Mouse (Mus musculus) left cerebral cortex, postnatal 10 days (tissue): Measurements from ENCODE around the gene Lrrc23. TPM values are rescaled to one million over a fixed set of nuclear protein-coding genes. Genes with fewer than 3 reads are reported as not detected.

ENCODE experiments used
- DNase-seq, 2 experiments: peaks; one replicate each; pipeline ENCODE4 v3.0.0; 2021 to 2022; ENCODE audit warnings: low spot score in 2 of 2, mixed read lengths in 1 of 2; ENCODE audit errors: extremely low spot score in 1 of 2
- intact Hi-C: fragments of 180-260 bp; cut with DNase I; formaldehyde crosslinking; loops from one replicate; pipeline ENCODE4 v1.15.1; 2025
- total RNA-seq, 2 experiments: library from RNA; stranded (reverse); gene quantifications; 2 replicates each; pipeline ENCODE4 v1.2.3; 2021

Lrrc23 gene
- total RNA-seq, 2 experiments from 2014 or later, result 0.41 to 0.77 TPM

GRCm38 (mm10) chr6:124731038-124731437 is 48.5 kb downstream of the Lrrc23 start:
- DNase-seq, result no peak

GRCm38 (mm10) chr6:124729850-124730705 is 49.4 kb downstream of the Lrrc23 start:
- intact Hi-C loops, result no loop called here
- DNase-seq, result no peak

More at GRCm38 (mm10) chr6:124731038-124731437, 48.5 kb downstream of the Lrrc23 start:
- intact Hi-C loops, result no loop called here

- intact Hi-C loops, result no loop called here
- no peak for DNase-seq
Measured at GRCm38 (mm10) chr6:124728621-124729020, 50.9 kb downstream of the Lrrc23 start.

GRCm38 (mm10) chr6:124724472-124724871 is 55.1 kb downstream of the Lrrc23 start:
- intact Hi-C loops, result no loop called here
- DNase-seq, result no peak

- intact Hi-C loops, result no loop called here
Measured at GRCm38 (mm10) chr6:124723541-124723940, 56.0 kb downstream of the Lrrc23 start.

GRCm38 (mm10) chr6:124722876-124723473 is 56.6 kb downstream of the Lrrc23 start:
- DNase-seq, result no peak
- intact Hi-C loops, result no loop called here

More at GRCm38 (mm10) chr6:124723541-124723940, 56.0 kb downstream of the Lrrc23 start:
- DNase-seq, result no peak

DNA sequence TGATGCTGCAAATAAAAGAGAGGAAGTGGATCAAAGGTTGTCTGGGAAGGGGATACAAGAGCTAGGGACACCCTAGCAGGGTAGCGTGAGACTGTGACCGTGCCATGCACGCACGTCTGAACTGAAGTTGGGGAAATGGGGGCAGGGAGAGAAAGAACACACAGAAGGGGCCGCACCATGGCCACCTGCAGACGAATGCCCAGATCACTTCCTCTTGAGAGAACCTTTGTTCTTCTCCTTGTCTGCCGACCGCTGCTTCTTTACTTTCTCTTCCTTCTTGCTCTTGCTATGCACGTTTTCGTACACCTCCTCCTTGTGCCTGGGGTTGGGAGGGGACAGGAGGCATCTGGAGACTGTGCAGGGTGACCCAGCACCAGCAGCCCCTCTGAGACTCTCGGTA is 58.6 kb downstream of the Lrrc23 start:
- DNase-seq, result no peak
- intact Hi-C loops, result no loop called here

Other genes starting within 250 kb of the Lrrc23 start
- gene C1s1, start 237.4 kb downstream of the Lrrc23 start, total RNA-seq, result 1 to 10 TPM; 1.2 to 2.0 TPM
- gene C1rb, start 209.4 kb downstream of the Lrrc23 start, total RNA-seq, result not detected
- under 1 TPM; 0.19 to 0.59 TPM for gene C1s2, start 143.6 kb downstream of the Lrrc23 start, total RNA-seq
- gene Lpcat3, start 116.7 kb downstream of the Lrrc23 start, total RNA-seq, result 10 to 100 TPM; 29.7 to 36.4 TPM
- 10 to 100 TPM; 38.0 to 42.6 TPM for gene Emg1, start 67.5 kb downstream of the Lrrc23 start, total RNA-seq
- 100 to 1,000 TPM; 151 to 160 TPM for gene Phb2, start 67.4 kb downstream of the Lrrc23 start, total RNA-seq
- 1 to 10 TPM; 3.4 to 4.7 TPM for gene Ptpn6, start 41.0 kb downstream of the Lrrc23 start, total RNA-seq
- gene Grcc10, start 38.4 kb downstream of the Lrrc23 start, total RNA-seq, result 100 to 1,000 TPM; 298 to 316 TPM
- not detected for gene Gm45234, start 23.7 kb downstream of the Lrrc23 start, total RNA-seq
- gene Atn1, start 23.2 kb downstream of the Lrrc23 start, total RNA-seq, result 100 to 1,000 TPM; 156 to 158 TPM
- 100 to 1,000 TPM; 466 to 486 TPM for gene Eno2, start 10.1 kb downstream of the Lrrc23 start, total RNA-seq
- gene Spsb2, start 28.9 kb upstream of the Lrrc23 start, total RNA-seq, result 1 to 10 TPM; 4.4 to 5.3 TPM
- gene Tpi1, start 34.6 kb upstream of the Lrrc23 start, total RNA-seq, result 100 to 1,000 TPM; 512 to 527 TPM
- gene Usp5, start 49.8 kb upstream of the Lrrc23 start, total RNA-seq, result 100 to 1,000 TPM; 194 to 200 TPM
- gene Cdca3, start 49.8 kb upstream of the Lrrc23 start, total RNA-seq, result 1 to 10 TPM; 2.8 to 4.4 TPM
- under 1 TPM; 0.19 to 0.28 TPM for gene Gnb3, start 60.5 kb upstream of the Lrrc23 start, total RNA-seq
- gene P3h3, start 78.0 kb upstream of the Lrrc23 start, total RNA-seq, result 10 to 100 TPM; 30.7 to 32.5 TPM
- gene Gpr162, start 84.3 kb upstream of the Lrrc23 start, total RNA-seq, result 100 to 1,000 TPM; 214 to 216 TPM
- 1 to 10 TPM; 1.2 to 3.7 TPM for gene Cd4, start 108.5 kb upstream of the Lrrc23 start, total RNA-seq
- gene Lag3, start 132.0 kb upstream of the Lrrc23 start, total RNA-seq, result 1 to 10 TPM; 1.4 to 1.5 TPM
- 1,000 to 10,000 TPM; 1,368 to 1,394 TPM for gene Ptms, start 140.4 kb upstream of the Lrrc23 start, total RNA-seq
- gene Mlf2, start 151.7 kb upstream of the Lrrc23 start, total RNA-seq, result 100 to 1,000 TPM; 597 to 610 TPM
- gene Cops7a, start 185.8 kb upstream of the Lrrc23 start, total RNA-seq, result 100 to 1,000 TPM; 115 to 116 TPM
- gene Pianp, start 217.0 kb upstream of the Lrrc23 start, total RNA-seq, result 100 to 1,000 TPM; 116 TPM
- 10 to 100 TPM; 41.0 to 41.2 TPM for gene Zfp384, start 229.4 kb upstream of the Lrrc23 start, total RNA-seq